Mouse (Mus musculus) ES-E14 (cell line): Measurements from ENCODE around the gene Usp4.
A peak's percentile ranks its signal among the peaks of the same experiment; 100 is the strongest.

Source experiments
- CHD2 ChIP-seq: IDR thresholded peaks from 2 replicates; pipeline ENCODE4 v1.6.1; 2014; ENCODE audit warnings: mild to moderate bottlenecking, low read depth, low read length, inconsistent platforms
- HCFC1 ChIP-seq: IDR thresholded peaks from 2 replicates; pipeline ENCODE4 v1.6.1; 2012; ENCODE audit warnings: low read length, inconsistent platforms, borderline replicate concordance; ENCODE audit not compliant: insufficient read depth
- ZC3H11A ChIP-seq: IDR thresholded peaks from 2 replicates; pipeline ENCODE4 v1.6.1; 2012; ENCODE audit warnings: low read depth, mild to moderate bottlenecking, inconsistent platforms, low read length, borderline replicate concordance
- ZNF384 ChIP-seq: IDR thresholded peaks from 2 replicates; pipeline ENCODE4 v1.6.1; 2012; ENCODE audit warnings: low read depth, low read length, inconsistent platforms

DNA sequence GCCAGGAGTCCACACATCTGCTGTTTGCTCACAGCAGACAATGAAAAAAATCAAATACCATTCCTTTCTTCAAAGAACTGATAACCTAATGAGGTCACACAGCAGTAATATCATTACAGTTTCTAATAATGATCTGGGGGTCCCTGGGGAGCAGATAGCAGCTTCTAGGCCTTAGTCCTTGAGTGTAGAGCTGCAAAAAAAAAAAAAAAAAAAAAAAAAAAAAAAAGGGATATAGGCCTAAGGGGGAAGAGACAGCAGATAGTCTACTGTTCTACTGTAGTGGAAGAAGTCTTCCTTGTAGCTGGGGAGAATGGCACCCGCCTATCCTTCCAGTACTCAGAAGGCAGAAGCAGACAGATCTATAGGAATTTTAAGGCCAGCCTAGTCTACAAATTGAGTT, 47.8 kb downstream of the Usp4 start:
- TF ChIP-seq ZNF384 (peak; percentile 47; the same call in 1 of the 2 replicates), ZC3H11A (no peak), CHD2 (no peak), HCFC1 (no peak)
